Mouse (Mus musculus) heart, adult 11 months (tissue): ENCODE measurements around the gene Wdr48.

Experiments used
- DNase-seq: peaks from one replicate; pipeline ENCODE4 v3.0.0; 2022

Gene Wdr48

DNA sequence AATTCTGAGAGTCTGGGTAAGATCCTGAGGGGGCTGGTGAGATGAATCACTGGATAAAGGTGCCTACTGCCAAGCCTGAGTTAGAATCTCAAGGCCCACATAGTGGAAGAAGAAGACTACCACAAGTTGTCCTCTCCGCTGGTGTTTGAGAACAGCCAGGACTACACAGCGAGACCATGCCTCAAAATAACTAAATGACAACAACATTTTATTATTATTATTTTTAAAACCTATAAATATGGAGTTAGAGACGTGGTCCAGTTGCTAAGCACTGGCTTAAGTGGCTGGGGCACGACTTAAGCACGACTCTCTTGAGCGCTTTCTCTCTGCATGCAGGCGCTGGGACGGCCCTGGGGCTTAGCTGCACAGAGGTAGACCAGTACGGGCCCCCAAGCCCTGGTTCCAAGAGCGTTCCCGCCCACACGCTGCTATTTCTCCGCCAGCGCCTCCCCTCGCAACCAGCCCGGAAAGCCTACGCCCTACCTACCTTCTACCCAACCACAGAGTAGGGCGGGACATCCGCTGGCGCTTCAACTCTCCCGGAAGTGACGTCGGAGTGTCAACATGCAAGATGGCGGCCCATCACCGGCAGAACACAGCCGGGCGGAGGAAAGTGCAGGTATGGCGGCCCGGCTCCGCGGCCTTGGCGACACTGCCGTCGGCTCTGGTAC, at the start of gene Wdr48:
Wdr48 (plus strand) TSS at position 540 of the 671 bp plus-strand sequence.
- peak; percentile 100 for DNase-seq

DNA sequence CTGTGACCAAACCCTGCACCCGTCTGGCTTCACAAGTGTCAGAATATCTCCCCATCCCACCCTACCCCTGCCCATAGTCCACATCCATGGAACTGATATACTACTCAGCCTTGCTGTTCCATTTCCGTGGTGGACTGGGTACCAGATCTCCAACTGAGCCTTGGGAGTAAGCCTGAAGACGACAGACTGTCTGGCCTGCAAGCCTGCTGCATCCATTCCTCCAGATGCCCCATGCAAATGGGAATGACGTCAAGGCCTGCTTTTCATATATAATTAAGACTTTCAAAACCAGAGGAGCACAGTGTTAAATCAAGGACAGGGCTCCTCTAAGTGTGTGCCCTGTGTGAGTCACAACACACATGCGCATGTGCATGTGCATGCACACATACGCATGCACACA, 47.5 kb upstream of the Wdr48 start:
- DNase-seq, result no peak

DNA sequence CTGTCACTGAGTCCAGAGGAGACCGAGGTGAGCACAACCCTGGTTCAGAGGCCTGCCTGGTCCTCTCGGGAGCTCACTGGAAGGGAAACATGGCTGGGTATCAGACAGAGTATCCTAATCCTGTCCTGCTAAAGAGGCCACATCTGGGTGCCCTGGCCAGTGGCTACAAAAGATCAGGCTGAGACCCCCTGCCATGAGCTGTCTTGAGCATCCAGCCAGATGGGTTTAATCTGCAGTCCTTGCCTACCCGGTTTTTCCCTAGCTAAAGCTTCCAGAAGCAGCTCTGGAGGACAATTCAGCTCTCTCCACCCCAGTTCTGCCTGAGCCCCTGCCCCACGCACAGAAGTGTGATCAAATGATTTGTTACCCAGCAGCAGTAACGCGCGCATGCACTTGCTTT, 46.0 kb upstream of the Wdr48 start:
- DNase-seq, result peak; percentile 71

DNA sequence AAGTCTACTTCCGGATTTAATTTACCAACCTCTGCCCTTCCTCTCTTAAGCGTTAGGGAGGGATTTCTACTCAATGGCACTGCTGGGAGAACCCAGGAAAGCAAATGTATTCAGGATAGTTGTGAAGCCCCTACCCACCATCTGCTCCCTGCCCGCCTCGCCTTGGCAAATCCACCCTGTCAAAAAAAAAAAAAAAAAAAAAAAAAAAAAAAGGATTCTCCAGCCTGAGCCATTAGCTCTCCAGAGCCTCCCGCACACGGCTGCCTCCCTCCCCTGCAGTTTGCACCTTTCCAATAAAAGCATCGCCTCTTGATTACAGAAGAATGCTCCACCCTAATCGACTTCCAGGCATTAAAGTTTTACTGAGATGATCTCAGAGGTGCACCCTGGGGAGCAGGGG, 45.5 kb upstream of the Wdr48 start:
- DNase-seq, result no peak

DNA sequence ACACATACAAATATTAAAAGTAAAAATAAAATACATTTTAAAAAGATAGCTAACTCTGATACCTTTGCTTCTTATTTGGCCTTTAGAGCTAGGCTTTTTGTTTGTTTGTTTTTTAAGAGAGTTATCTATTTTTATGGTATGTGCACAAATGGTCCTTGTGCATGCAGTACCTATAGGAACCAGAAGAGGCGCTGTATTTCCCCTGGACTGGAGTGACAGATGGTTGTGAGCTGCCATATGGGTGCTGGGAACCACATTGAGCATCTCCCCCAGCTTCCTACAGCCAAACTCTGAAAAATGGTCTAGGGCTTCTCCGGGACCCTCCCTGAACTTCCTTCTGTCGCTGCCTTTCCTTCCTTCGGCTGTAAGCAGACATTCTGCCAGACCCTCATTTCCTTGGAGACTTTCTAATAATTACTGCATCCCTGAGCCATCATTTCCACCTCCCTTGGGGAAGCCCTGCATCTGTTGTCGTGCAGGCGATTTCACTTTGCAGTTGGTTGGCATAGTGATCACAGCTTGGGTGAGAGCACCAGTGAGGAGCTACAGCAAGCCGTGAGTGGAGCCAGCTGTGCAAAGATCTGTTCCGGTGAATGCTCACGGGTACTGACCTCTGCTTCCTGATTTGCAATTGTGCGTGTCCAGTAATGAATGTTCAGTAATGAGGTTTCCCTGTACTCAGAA, 42.2 kb upstream of the Wdr48 start:
- DNase-seq, result peak; percentile 58

DNA sequence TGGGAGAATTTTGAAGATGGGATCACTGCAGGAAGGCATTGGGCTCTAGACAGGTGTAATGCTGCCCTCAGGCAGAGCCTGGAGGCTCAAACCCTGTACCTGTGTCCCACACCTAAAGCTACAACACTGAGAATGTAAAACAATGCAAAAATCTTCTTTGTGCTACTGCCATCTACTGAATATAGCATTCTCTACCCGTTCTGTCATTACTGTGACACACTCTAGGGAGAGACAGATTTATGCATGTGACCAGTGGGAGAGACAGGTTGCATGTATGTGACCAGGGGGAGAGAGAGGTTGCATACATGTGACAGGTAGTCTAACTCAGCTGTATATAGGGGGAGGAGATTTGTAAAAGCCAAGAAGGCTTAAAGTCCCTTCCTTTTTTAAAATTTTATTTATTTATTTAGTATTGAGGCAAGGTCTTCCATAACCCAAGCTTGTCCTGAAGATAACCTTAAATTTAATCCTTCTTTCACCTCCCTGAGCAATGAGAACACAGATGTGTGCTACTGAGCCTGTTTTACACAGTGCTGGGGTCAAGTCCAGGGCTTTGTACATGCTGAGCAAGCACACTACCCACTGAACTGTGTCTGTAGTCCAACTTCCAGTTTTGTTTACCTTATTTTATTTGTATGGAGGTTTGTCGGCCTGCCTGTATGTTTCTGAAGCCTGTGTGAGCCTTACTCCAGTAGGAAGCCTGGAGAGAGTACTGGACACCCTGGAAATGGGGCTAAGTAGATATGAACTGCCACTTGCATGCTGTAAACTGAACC, 41.4 kb upstream of the Wdr48 start:
- DNase-seq, result peak; percentile 14

DNA sequence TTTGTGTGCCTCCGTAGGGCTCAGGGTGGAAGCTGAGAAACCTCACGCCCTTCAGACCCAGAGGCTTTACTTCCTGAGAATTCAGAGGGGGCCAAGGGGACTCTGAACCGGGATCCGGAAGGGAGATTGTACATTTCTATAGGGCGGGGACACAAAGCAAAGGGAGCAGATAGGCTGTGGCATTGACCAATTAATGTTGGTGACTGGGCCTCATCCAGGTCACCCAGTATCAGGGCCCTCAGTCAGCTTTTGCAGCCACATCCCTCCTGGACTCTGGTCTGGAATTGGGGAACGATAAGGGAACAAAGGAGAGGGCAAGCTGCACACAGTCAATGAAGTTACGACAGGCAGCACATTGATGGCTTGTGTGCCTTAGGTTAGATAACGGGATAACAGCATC, 40.5 kb upstream of the Wdr48 start:
- peak; percentile 50 for DNase-seq

DNA sequence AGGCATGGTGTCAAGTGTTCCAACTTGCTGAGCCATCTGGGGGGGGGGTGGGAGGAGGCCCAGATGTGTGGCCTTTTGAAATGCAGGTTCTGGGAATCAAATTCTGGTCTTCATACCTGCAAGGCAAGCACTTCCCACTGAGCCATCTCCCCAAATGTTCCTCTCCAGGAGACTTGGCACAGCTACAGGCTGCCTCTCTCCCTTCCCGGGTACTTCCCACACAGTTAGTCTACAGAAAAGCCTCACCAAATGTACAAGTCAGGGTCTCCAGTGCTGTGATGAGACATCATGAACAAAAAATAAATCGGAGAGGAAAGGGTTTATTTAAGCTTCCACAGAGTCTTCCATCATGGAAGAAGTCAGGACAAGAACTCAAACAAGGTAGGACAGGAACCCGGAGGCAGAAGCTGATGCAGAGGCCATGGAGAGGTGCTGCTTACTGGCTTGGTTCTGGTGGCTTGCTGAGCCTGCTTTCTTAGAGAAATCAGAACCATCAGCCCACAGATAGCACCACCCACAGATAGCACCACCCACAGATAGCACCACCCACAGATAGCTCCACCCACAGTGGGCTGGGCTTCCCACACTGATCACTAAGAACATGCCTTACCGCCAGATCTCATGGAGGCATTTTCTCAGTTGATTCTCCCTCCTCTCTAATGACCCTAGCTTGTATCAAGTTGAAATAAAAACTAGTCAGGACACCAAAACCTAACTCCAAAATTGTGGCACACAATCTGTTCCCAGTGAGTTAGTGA, 7.4 kb upstream of the Wdr48 start:
- peak; percentile 73 for DNase-seq

DNA sequence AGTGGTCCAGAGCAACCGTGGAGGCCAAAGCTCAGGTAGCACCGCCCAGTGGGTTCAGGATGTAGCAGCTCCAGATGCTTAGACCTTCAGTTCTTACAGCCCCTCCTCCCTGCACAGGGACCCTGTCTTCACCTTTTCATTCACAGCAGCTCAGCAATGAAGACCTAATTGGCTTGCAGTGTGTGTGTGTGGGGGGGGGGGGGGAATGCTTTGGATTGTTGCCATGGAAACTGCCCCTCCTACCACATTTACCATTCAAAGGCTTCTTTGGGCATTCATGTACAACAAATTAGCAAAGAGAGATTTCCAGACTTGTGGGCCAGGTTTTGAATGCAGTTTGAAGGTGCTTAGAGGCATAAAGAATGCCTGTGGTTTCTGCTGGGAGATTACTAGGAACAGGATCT, 5.8 kb upstream of the Wdr48 start:
- DNase-seq, result peak; percentile 56

DNA sequence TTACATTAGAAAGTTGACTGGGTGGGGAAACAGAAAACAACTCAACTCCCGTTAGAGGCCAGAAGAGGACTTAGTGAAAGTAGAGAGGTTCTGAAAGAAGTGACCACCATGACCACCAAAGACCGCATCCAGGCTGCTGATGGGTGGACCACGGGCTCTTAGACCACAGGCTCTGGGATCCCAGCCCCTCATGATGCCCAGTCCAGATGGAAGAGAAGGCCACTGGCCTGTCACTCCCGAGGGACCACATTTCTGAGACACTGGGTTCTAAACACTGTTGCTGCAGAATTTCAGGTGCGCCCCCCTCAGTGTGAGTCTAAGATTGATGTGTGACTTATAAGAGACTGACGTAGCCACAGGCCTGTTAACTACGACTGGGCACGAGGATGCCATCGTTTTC, 5.2 kb upstream of the Wdr48 start:
- DNase-seq, result peak; percentile 88

DNA sequence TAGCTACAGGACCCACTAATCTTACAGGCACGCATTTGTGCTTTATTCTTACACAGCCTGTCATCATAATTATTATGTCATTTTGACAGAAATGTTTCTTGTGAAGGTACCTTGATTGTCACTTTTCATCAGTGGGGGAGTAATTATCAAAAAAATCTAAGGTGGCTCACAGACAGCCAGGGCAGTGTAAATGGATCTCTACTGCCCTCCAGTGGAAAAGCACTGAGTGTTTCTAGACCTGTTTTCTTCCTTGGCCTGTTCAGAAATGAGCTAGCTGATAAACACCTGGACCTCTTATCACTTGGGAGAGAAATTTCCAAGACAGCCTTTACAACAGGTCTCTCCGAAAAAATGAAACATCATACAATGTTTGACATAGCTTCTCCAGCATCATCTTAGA, 4.0 kb upstream of the Wdr48 start:
- DNase-seq, result peak; percentile 22

DNA sequence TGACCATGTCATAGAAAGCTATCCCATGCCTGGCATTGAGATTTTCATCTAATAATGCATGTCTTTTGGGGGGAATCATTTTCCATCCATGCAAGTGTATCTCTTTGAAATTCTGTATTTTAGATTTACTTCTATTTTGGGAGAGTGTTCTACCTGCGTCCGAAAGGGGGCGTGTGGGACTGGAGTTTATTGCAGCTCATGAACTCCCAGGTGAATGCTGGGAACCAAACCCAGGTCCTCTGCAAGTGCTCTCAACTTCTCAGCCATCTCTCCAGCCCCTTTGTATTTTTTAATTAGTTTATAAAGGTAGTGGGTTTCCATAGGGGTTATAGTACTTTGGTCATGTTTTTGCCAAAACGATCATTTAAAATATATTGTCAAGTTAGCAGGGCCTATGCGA, 797 bp upstream of the Wdr48 start:
- no peak for DNase-seq

DNA sequence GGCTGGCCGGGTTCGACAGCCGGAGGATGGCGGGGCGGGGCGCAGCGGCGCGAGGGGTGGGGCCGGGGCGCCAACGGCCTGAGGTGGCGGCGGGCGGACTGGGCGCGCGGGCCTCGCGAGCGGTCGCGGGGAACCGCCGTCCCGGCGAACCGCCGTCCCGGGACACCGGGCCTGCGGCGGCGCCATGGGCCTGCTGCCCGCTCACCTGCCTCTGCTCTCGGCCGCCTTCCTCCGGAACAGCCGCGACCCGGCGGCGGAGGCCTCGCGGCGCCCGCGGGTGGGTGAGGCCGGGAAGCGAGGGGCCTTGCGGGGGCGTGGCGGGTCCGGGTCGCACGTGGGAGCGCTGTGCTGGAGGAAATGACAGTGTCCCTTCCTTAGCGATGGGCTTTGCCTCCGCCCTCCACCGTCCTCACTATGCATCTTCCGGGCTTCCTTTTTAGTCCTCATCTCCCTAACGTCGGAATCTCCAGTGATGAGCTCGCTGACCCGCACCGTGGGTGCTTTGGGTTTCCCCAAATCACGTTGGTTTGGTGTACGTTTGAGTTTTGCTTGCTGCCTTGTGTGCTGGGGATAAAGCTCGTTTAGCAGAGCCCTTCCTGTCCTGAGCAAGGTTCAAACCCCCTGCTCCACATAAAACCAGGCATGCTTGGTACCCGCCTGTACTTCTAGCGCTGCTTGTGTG, 503 bp downstream of the Wdr48 start:
- peak; percentile 96 for DNase-seq

DNA sequence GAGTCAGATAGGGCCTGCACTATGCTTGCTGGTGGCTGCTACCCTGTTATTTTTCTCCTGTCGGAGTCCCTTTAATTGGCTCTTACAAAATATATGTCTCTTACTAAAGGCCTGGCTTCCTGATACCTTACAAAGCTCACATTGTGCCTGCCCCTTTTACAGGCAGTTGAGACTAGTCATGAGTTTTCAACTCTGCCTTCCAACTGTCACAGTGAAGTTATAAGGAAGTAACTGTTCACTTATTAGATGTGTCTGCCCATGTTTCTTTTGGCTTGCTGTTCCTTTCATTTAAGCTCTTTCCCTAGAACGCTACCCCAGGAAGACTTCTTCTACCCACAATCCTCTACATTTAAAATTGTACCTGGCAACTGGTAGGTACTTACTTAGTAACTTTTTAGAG, 4.8 kb downstream of the Wdr48 start:
- DNase-seq, result no peak

DNA sequence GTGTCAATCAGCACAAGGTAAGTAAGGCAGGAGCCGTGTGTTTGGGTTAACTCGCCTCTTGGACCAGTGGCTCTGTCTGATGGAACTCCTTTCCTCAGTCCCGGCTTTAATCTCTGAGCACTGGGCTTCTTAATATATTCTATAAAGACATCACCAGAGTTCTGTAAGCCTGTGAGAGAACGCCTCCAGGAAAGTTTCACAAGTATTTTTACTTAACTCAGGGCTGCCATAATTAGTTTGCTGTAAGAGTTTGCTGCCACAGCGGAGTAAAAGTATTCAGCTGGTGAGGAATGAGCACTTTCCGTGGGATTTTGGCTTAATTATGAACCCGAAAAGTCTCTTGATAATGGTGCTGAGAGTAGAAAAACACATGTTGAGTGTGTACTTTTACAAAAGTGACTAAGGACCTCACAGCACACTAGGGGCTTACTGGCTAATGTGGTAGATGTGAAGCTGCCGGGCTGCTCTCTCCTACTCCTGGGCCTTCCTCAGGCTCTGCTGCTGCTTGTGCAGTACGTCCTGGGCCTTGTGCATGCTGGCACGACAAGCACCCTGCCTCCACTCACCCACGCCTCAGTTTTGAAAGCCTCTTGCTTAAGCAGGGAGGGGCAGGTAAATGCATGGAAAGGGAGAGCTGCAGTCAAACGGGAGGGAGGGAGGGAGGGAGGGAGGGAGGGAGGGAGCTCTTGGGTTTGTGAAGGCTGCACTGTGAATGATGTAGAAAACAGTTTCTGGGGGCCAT, 7.9 kb downstream of the Wdr48 start:
- no peak for DNase-seq

DNA sequence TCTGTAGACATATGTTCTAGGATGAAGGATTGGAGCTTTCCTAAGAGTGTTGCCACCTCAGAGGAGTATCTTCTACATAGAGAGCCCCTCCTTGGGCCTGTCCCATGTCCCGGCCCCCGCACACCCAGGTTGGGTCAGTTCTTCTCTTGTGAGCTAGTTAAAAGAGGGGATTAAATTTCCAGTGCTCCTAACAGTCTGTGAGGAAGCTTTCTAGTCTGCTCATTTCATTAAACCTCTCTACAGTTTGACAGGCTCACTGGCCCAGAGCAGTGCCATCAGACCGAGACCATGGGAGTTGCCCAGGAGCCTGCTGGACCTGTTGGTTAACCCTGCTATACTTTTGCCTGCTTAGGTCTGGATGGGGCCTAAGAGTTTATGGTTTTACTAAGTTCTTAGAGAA, 14.0 kb downstream of the Wdr48 start:
- DNase-seq, result no peak

DNA sequence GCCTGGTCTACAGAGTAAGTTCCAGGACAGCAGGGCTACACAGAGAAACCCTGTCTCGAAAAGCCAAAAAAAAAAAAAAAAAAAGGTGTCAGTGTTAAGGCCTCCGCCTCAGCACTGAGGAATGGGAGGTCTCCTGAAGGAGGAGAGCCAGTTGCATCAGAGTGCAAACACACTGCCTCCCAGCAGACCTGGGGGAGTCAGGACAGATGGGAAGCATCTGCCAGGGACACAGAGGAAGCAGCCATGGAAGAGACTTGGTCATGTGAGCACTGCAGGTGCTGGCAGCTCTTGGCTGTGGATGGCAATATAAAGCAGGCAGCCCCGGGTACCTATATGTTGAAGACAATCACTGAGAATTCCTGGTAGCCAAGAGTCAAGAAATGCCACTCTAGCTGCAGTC, 15.3 kb downstream of the Wdr48 start:
- no peak for DNase-seq

DNA sequence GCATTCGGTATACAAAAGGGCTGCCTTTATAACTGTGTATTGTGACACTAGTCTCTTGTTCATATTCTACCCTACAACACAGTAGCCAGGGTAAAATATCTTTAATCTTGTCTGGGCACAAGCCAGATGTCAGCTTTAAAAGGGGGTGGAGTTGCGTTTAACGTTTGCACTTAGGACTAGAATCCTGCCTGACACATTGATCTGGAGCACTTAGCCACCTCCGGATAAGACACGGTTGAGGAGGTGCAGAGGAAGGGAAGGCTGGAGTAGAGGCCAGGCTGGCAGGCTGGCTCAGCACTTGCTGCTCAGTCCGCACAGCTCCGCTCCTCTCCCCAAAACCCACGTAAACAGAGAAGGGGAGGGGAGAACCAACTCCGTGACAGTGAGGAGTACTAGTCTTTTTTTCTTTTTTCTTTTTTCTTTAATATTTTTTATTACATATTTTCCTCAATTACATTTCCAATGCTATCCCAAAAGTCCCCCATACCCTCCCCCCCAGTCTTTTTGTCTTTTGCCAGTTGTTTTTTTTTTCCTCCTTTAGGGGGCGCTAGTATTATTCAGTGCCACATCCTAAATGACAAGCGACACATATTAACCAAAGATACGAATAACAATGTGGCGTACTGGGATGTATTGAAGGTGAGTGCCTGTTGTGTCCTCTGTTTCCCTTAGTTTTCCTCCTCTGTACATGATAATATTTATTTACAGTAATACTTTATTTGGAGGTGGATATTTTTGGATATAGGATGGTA, 18.6 kb downstream of the Wdr48 start:
- DNase-seq, result no peak

DNA sequence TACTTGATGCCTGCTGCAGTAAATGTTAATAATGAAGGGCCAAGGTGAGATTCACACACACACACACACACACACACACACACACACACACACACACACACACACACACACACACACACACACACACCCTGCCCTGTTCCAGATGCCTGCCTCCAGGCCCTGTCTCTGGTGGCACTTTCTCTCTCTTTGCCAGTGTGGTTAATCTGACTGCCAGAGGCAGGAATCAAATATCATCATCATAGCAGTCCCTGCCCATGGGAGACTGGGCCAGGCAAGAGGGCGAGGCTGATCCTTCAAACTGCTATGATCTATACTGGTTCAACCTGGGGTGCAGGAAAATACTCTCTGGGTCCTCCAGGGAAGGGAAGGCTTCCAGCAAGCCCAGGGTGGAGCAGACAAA, 25.2 kb downstream of the Wdr48 start:
- no peak for DNase-seq

DNA sequence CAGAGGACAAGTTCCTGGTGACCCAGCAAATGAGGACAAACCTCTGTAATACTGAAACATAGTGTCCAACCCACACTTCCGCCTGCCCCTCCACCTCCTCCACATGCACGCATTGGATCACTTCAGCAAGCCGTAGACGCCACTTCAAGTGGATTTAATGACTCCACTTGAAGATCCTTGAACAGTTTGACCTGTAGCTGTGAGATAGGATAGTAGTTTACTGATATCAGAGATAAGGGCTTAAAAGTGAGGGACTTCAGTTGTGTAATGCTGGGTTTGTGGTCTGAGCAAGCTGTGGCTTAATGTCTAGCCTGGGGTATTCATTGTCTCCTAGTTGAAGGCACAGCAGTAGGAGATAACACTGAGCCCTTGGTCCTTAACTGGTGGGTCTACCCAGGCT, 28.8 kb downstream of the Wdr48 start:
- DNase-seq, result no peak

DNA sequence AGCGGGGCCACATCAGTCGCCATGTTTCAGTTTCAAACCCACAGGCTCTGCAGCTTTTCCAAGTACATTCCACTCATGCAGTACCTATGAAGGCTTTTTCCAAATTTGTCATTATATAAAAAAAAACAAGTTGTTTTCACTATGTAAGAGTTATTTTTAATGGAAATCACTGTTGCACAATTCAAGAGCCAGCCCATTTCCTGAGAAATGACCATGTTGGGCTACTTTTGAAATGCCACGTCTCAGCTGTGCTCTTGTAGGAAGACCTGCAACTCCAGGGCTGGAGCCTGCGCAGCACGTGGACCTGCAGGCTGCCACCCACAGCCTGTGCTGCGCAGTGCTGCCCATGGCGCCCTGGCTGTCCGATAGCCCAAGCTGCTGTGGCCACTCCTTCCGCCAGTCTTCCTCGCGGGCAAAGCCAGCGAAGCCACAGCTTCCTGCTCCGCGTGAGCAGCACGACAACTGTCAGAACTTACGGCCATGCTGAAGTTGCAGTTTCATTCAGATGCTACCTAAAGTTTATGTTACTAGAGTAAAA, 30.5 kb downstream of the Wdr48 start:
- DNase-seq, result no peak
